Mouse (Mus musculus): ENCODE data around the gene Sergef.

- no peak for TF ChIP-seq CTCF (IDR thresholded peaks at IDR 0.05; ENCODE audit: extremely low read depth, insufficient read depth, low read length)
- no peak for TF ChIP-seq POLR2A (IDR thresholded peaks at IDR 0.05; ENCODE audit: extremely low read depth, insufficient read depth, low read length)
Observed at GRCm38 (mm10) chr7:46667256-46667655, 27.6 kb upstream of the Sergef start.
